Mouse (Mus musculus): ENCODE data around the gene Fam196b.

The Fam196b gene

GRCm38 (mm10) chr11:34415884-34416618 is 101.4 kb downstream of the Fam196b start:
- no peak for DNase-seq

GRCm38 (mm10) chr11:34416619-34416979 is 102.0 kb downstream of the Fam196b start:
- DNase-seq, result no peak

- no peak for DNase-seq
These were observed 106.4 kb downstream of the Fam196b start for GRCm38 (mm10) chr11:34421061-34421460.

GRCm38 (mm10) chr11:34424546-34424945 is 109.9 kb downstream of the Fam196b start:
- peak; percentile 72 for DNase-seq

- DNase-seq, result no peak
These were observed 112.6 kb downstream of the Fam196b start for GRCm38 (mm10) chr11:34427212-34427611.

- no peak for DNase-seq
These were observed 116.3 kb downstream of the Fam196b start for GRCm38 (mm10) chr11:34430940-34431339.

- no peak for DNase-seq
These were observed 116.7 kb downstream of the Fam196b start for GRCm38 (mm10) chr11:34431371-34431770.

- DNase-seq, result no peak
These were observed 117.4 kb downstream of the Fam196b start for GRCm38 (mm10) chr11:34431978-34432377.

GRCm38 (mm10) chr11:34437446-34437845 is 122.8 kb downstream of the Fam196b start:
- no peak for DNase-seq

GRCm38 (mm10) chr11:34438429-34438828 is 123.8 kb downstream of the Fam196b start:
- no peak for DNase-seq

GRCm38 (mm10) chr11:34447891-34448290 is 133.3 kb downstream of the Fam196b start:
- DNase-seq, result no peak

GRCm38 (mm10) chr11:34449944-34450343 is 135.3 kb downstream of the Fam196b start:
- DNase-seq, result no peak

- DNase-seq, result no peak
These were observed 152.4 kb downstream of the Fam196b start for GRCm38 (mm10) chr11:34467056-34467455.

- DNase-seq, result peak; percentile 43
These were observed 153.9 kb downstream of the Fam196b start for GRCm38 (mm10) chr11:34468571-34468970.

- peak; percentile 67 for DNase-seq
These were observed 155.2 kb downstream of the Fam196b start for GRCm38 (mm10) chr11:34469792-34470191.

Measured in kidney, adult 11 months (tissue).